Comparison of ENCODE assay signal across 8 mouse cellular contexts in the genomic region with DNA sequence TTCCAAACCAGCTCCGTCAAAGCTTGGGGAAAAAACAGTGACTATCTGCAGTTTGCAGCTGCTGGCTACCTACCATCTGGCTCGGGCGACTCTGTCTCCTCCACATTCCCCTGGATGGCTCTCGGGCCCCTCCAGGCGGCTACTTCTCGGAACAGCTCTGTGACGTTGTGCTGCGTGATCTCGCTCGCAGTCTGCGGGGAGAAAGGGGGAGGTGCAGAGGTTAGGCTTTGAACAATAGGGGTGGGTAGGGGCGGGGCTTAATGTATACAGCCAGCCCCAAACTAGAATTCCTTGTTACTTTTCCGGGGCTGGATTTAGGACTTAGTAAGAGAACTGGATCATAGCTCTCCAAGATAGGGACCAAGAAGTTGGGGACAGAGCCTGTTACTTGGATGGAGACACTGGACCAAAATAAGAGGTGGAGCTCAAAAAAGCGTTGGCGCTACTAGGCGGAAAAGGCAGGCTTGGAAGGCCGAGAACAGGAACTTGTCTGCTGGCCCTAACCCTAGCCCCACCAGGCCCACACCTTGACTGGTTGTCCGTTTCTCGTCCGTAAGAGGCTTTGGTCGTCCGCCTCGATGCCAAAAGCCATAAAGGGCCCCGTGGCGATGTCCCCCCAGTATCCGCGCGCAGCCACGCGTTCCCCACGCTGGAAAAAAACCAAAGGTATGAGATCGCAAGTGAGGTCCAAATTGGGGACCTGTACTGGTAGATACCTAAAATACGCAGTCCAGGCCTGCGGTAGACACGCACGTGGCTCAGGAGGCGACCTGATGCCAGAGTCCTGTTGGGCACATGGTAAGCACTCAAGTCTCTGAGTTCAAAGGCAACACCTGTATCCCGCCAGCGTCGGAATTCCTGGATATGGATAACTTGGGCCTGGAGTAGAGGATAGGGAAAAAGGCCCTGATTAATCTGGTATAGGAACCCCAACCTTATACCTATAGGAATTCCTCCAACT. TPM values are rescaled to one million over a fixed set of nuclear protein-coding genes. Genes with fewer than 3 reads are reported as not detected.
DNase-seq lines count a peak whose midpoint lies in the region; ATAC-seq and TF ChIP-seq lines count a peak whose summit lies in the region.

No protein-coding gene starts in this region.

- TF ChIP-seq CTCF in intestine, postnatal 0 days (IDR thresholded peaks at IDR 0.05; ENCODE audit: low read depth): peak; percentile 92

- peaks cover 46% of the 10 kb centered on the region for H3K27me3 ChIP-seq in embryonic facial prominence, embryonic 10.5 days (replicated peaks; ENCODE audit: low read depth, poor library complexity, severe bottlenecking)
- H3K27me3 ChIP-seq in intestine, postnatal 0 days (replicated peaks; ENCODE audit: control insufficient read depth, insufficient read depth, low read length): no peaks in the 10 kb centered on the region
- no peaks in the 10 kb centered on the region for H3K27me3 ChIP-seq in limb, embryonic 14.5 days (ENCODE audit: control insufficient read depth, insufficient read depth, low read length)
- H3K27me3 ChIP-seq in midbrain, embryonic 16.5 days (ENCODE audit: control insufficient read depth, insufficient read depth, low read depth, low read length): peaks cover 3% of the 10 kb centered on the region; the same call in 1 of the 2 replicates

- peak; percentile 73 for DNase-seq in ovary, adult 18-20 months (ENCODE audit: low spot score)
- no peak for DNase-seq in ovary, postnatal 10 days (ENCODE audit: low spot score)
- peak; percentile 93 for DNase-seq in embryonic facial prominence, embryonic 10.5 days (ENCODE audit: low spot score)
- peak; percentile 94 for DNase-seq in limb, embryonic 14.5 days (ENCODE audit: low spot score)
- peak; percentile 67 to 69 for DNase-seq in spleen, postnatal 36 days (ENCODE audit: low spot score in 2 of 2)

- TF ChIP-seq POLR2A in limb, embryonic 14.5 days (IDR thresholded peaks at IDR 0.05; ENCODE audit: borderline replicate concordance, extremely low read depth, insufficient read depth, insufficient read length): no peak

- H3K4me3 ChIP-seq in embryonic facial prominence, embryonic 10.5 days: peak overlapping the region; percentile 52
- H3K4me3 ChIP-seq in intestine, postnatal 0 days (ENCODE audit: low read depth, low read length): peak overlapping the region; percentile 30
- peak overlapping the region; percentile 37 for H3K4me3 ChIP-seq in limb, embryonic 14.5 days (replicated peaks; ENCODE audit: low read length)
- H3K4me3 ChIP-seq in midbrain, embryonic 16.5 days (ENCODE audit: low read depth, low read length): peak overlapping the region; percentile 35

- H3K9me3 ChIP-seq in embryonic facial prominence, embryonic 10.5 days: 0 out of 2 replicates have a peak, but pooled peaks cover 3% of the 10 kb centered on the region
- H3K9me3 ChIP-seq in intestine, postnatal 0 days (ENCODE audit: control insufficient read depth): no peaks in the 10 kb centered on the region
- H3K9me3 ChIP-seq in limb, embryonic 14.5 days (ENCODE audit: control insufficient read depth, low read length): no peaks in the 10 kb centered on the region
- H3K9me3 ChIP-seq in midbrain, embryonic 16.5 days (replicated peaks; ENCODE audit: control insufficient read depth, low read length, poor library complexity, severe bottlenecking): no peaks in the 10 kb centered on the region

- peak; percentile 89 for ATAC-seq in granulocyte monocyte progenitor cell, adult 5-6 weeks (replicated peaks; ENCODE audit: poor library complexity, severe bottlenecking)
- peak; percentile 86 for ATAC-seq in intestine, postnatal 0 days
- ATAC-seq in limb, embryonic 14.5 days (ENCODE audit: low FRiP score, low read depth): peak; percentile 97
- ATAC-seq in midbrain, embryonic 16.5 days: peak; percentile 95

- WGBS in embryonic facial prominence, embryonic 10.5 days: 24% methylated on average over 40 of the region's 40 CpGs
- WGBS in intestine, postnatal 0 days: 27% methylated on average over 40 of the region's 40 CpGs
- 25% methylated on average over 40 of the region's 40 CpGs for WGBS in limb, embryonic 14.5 days
- 20% methylated on average over 40 of the region's 40 CpGs for WGBS in midbrain, embryonic 16.5 days

- H3K4me2 ChIP-seq in intestine, postnatal 0 days (replicated peaks; ENCODE audit: low read depth): peak overlapping the region; percentile 69
- H3K4me2 ChIP-seq in limb, embryonic 14.5 days (replicated peaks; ENCODE audit: low read depth, low read length, severe bottlenecking): peak overlapping the region; percentile 66
- H3K4me2 ChIP-seq in midbrain, embryonic 16.5 days (ENCODE audit: low read length): peak overlapping the region; percentile 62

- peak overlapping the region; percentile 81 for H3K27ac ChIP-seq in embryonic facial prominence, embryonic 10.5 days (replicated peaks)
- H3K27ac ChIP-seq in intestine, postnatal 0 days (ENCODE audit: low read depth, low read length): no peak overlapping the region
- peak overlapping the region; percentile 72 for H3K27ac ChIP-seq in limb, embryonic 14.5 days (replicated peaks; ENCODE audit: low read depth, low read length)
- peak overlapping the region; percentile 13; the same call in 1 of the 2 replicates for H3K27ac ChIP-seq in midbrain, embryonic 16.5 days (ENCODE audit: low read length)

- H3K36me3 ChIP-seq in embryonic facial prominence, embryonic 10.5 days (replicated peaks): no peaks in the 10 kb centered on the region
- H3K36me3 ChIP-seq in intestine, postnatal 0 days (ENCODE audit: control insufficient read depth, insufficient read depth): no peaks in the 10 kb centered on the region
- H3K36me3 ChIP-seq in limb, embryonic 14.5 days (ENCODE audit: control insufficient read depth, insufficient read depth, low read length): no peaks in the 10 kb centered on the region
- no peaks in the 10 kb centered on the region for H3K36me3 ChIP-seq in midbrain, embryonic 16.5 days (ENCODE audit: control insufficient read depth, insufficient read depth, low read length)

- H3K9ac ChIP-seq in intestine, postnatal 0 days (ENCODE audit: low read depth, low read length): peak overlapping the region; percentile 23; the same call in 1 of the 2 replicates
- H3K9ac ChIP-seq in limb, embryonic 14.5 days (ENCODE audit: low read depth, low read length, severe bottlenecking): peak overlapping the region; percentile 56
- peak overlapping the region; percentile 61 for H3K9ac ChIP-seq in midbrain, embryonic 16.5 days (ENCODE audit: low read depth, low read length)

- peaks cover 26% of the 10 kb centered on the region for H3K4me1 ChIP-seq in embryonic facial prominence, embryonic 10.5 days
- no peaks in the 10 kb centered on the region for H3K4me1 ChIP-seq in intestine, postnatal 0 days (replicated peaks; ENCODE audit: control insufficient read depth, insufficient read depth, low read length)
- peaks cover 8% of the 10 kb centered on the region for H3K4me1 ChIP-seq in limb, embryonic 14.5 days (ENCODE audit: control insufficient read depth, insufficient read depth, low read length)
- H3K4me1 ChIP-seq in midbrain, embryonic 16.5 days (ENCODE audit: control insufficient read depth, insufficient read depth, low read length): peaks cover 10% of the 10 kb centered on the region

RNA-seq across cellular contexts. Expression of gene Tnni3, which starts 2.6 kb away (rescaled TPM):
- polyA plus RNA-seq in embryonic facial prominence, embryonic 10.5 days (2016; fragmentation: Nextera tagmentation; extraction: Ambion mirVana): 2.7 and 3.6 TPM in 2 replicates
- total RNA-seq in granulocyte monocyte progenitor cell, adult 5-6 weeks (2014; fragmentation: Nextera tagmentation): 17.0 TPM in 1 of 2 replicates, not detected in the other
- total RNA-seq in granulocyte monocyte progenitor cell, adult 5-6 weeks (2017): 2.7 and 4.1 TPM in 2 replicates
- polyA plus RNA-seq in intestine, postnatal 0 days (2015; fragmentation: Nextera tagmentation; extraction: Ambion mirVana): 1.1 TPM in 2 replicates
- polyA plus RNA-seq in limb, embryonic 14.5 days (2012; rRNA removed): 10.6 and 11.1 TPM in 2 replicates
- polyA plus RNA-seq in limb, embryonic 14.5 days (2014; fragmentation: Nextera tagmentation; extraction: Ambion mirVana): 2.8 and 2.9 TPM in 2 replicates
- 1.8 TPM in 2 replicates for polyA plus RNA-seq in midbrain, embryonic 16.5 days (2015; fragmentation: Nextera tagmentation; extraction: Ambion mirVana)

RNA-seq across cellular contexts. Expression of gene Dnaaf3, which starts 5.6 kb away (rescaled TPM):
- polyA plus RNA-seq in embryonic facial prominence, embryonic 10.5 days (2016; fragmentation: Nextera tagmentation; extraction: Ambion mirVana): 1.9 and 3.0 TPM in 2 replicates
- 0.81 and 2.5 TPM in 2 replicates for total RNA-seq in granulocyte monocyte progenitor cell, adult 5-6 weeks (2014; fragmentation: Nextera tagmentation)
- 0.43 and 0.88 TPM in 2 replicates for total RNA-seq in granulocyte monocyte progenitor cell, adult 5-6 weeks (2017)
- polyA plus RNA-seq in intestine, postnatal 0 days (2015; fragmentation: Nextera tagmentation; extraction: Ambion mirVana): 0.33 and 0.54 TPM in 2 replicates
- 8.3 and 9.5 TPM in 2 replicates for polyA plus RNA-seq in limb, embryonic 14.5 days (2012; rRNA removed)
- 0.61 and 1.1 TPM in 2 replicates for polyA plus RNA-seq in limb, embryonic 14.5 days (2014; fragmentation: Nextera tagmentation; extraction: Ambion mirVana)
- polyA plus RNA-seq in midbrain, embryonic 16.5 days (2015; fragmentation: Nextera tagmentation; extraction: Ambion mirVana): 2.2 and 2.4 TPM in 2 replicates

RNA-seq across cellular contexts. Expression of gene Tnnt1, which starts 10.4 kb away (rescaled TPM):
- polyA plus RNA-seq in embryonic facial prominence, embryonic 10.5 days (2016; fragmentation: Nextera tagmentation; extraction: Ambion mirVana): 8.3 and 10.4 TPM in 2 replicates
- 7.3 and 16.1 TPM in 2 replicates for total RNA-seq in granulocyte monocyte progenitor cell, adult 5-6 weeks (2014; fragmentation: Nextera tagmentation)
- total RNA-seq in granulocyte monocyte progenitor cell, adult 5-6 weeks (2017): 14.1 and 22.3 TPM in 2 replicates
- polyA plus RNA-seq in intestine, postnatal 0 days (2015; fragmentation: Nextera tagmentation; extraction: Ambion mirVana): 20.1 and 24.3 TPM in 2 replicates
- polyA plus RNA-seq in limb, embryonic 14.5 days (2012; rRNA removed): 99.8 and 238 TPM in 2 replicates
- 241 and 300 TPM in 2 replicates for polyA plus RNA-seq in limb, embryonic 14.5 days (2014; fragmentation: Nextera tagmentation; extraction: Ambion mirVana)
- polyA plus RNA-seq in midbrain, embryonic 16.5 days (2015; fragmentation: Nextera tagmentation; extraction: Ambion mirVana): 3.2 and 3.6 TPM in 2 replicates

RNA-seq across cellular contexts. Expression of gene Syt5, which starts 20.7 kb away (rescaled TPM):
- polyA plus RNA-seq in embryonic facial prominence, embryonic 10.5 days (2016; fragmentation: Nextera tagmentation; extraction: Ambion mirVana): 4.3 and 5.6 TPM in 2 replicates
- not detected in 2 replicates for total RNA-seq in granulocyte monocyte progenitor cell, adult 5-6 weeks (2014; fragmentation: Nextera tagmentation)
- total RNA-seq in granulocyte monocyte progenitor cell, adult 5-6 weeks (2017): not detected in 2 replicates
- polyA plus RNA-seq in intestine, postnatal 0 days (2015; fragmentation: Nextera tagmentation; extraction: Ambion mirVana): 5.3 and 5.7 TPM in 2 replicates
- polyA plus RNA-seq in limb, embryonic 14.5 days (2012; rRNA removed): 3.9 and 4.2 TPM in 2 replicates
- 3.4 and 4.3 TPM in 2 replicates for polyA plus RNA-seq in limb, embryonic 14.5 days (2014; fragmentation: Nextera tagmentation; extraction: Ambion mirVana)
- polyA plus RNA-seq in midbrain, embryonic 16.5 days (2015; fragmentation: Nextera tagmentation; extraction: Ambion mirVana): 185 and 186 TPM in 2 replicates

RNA-seq across cellular contexts. Expression of gene Ppp1r12c, which starts 25.1 kb away (rescaled TPM):
- 35.5 and 40.5 TPM in 2 replicates for polyA plus RNA-seq in embryonic facial prominence, embryonic 10.5 days (2016; fragmentation: Nextera tagmentation; extraction: Ambion mirVana)
- total RNA-seq in granulocyte monocyte progenitor cell, adult 5-6 weeks (2014; fragmentation: Nextera tagmentation): 92.2 and 131 TPM in 2 replicates
- 99.6 and 109 TPM in 2 replicates for total RNA-seq in granulocyte monocyte progenitor cell, adult 5-6 weeks (2017)
- polyA plus RNA-seq in intestine, postnatal 0 days (2015; fragmentation: Nextera tagmentation; extraction: Ambion mirVana): 33.6 and 33.9 TPM in 2 replicates
- 89.6 and 103 TPM in 2 replicates for polyA plus RNA-seq in limb, embryonic 14.5 days (2012; rRNA removed)
- polyA plus RNA-seq in limb, embryonic 14.5 days (2014; fragmentation: Nextera tagmentation; extraction: Ambion mirVana): 59.1 and 68.6 TPM in 2 replicates
- polyA plus RNA-seq in midbrain, embryonic 16.5 days (2015; fragmentation: Nextera tagmentation; extraction: Ambion mirVana): 35.6 and 44.7 TPM in 2 replicates
